Comparison of ENCODE assay signal across 24 mouse cellular contexts in the genomic region with DNA sequence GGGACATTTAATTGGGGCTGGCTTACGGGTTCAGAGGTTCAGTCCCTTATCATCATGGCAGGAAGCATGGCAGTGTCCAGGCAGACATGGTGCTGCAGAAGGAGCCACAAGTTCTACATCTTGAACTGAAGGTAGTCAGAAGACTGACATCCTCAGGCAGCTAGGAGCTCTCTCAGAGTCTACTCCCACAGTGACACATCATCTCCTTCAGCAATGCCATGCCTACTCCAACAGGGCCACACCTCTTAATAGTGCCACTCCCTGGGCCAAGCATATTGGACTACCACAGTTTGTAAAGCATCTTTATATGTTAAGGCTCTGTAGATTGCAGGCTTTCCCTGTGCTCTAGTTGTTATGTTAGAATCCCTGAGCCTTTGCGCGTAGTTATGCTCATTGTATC. TPM values are rescaled to one million over a fixed set of nuclear protein-coding genes. Genes with fewer than 3 reads are reported as not detected.
DNase-seq lines count a peak whose midpoint lies in the region; ATAC-seq and TF ChIP-seq lines count a peak whose summit lies in the region.
"Had no signal": no experiment of that assay in that cellular context is flagged by ENCODE, and none has a peak within 500 bp of the region (broad histone marks: within the 10 kb centered on the region; RNA-seq: fewer than 3 reads in every experiment).

No protein-coding gene starts in this region.

- H3K9ac ChIP-seq in liver, embryonic 13.5 days = no peak overlapping the region
- H3K9ac ChIP-seq in liver, embryonic 11.5 days (ENCODE audit: low read depth, low read length) = no peak overlapping the region
- H3K9ac ChIP-seq in stomach, postnatal 0 days (ENCODE audit: low read length) = no peak overlapping the region
- no peak overlapping the region for H3K9ac ChIP-seq in lung, postnatal 0 days (replicated peaks; ENCODE audit: low read depth)
- H3K9ac ChIP-seq: embryonic facial prominence, embryonic 13.5 days; embryonic facial prominence, embryonic 15.5 days; forebrain, embryonic 12.5 days had no signal

- H3K9me3 ChIP-seq in liver, embryonic 13.5 days (replicated peaks) = no peaks in the 10 kb centered on the region
- H3K9me3 ChIP-seq in liver, embryonic 11.5 days (ENCODE audit: control insufficient read depth, low read length) = no peaks in the 10 kb centered on the region
- no peaks in the 10 kb centered on the region for H3K9me3 ChIP-seq in stomach, postnatal 0 days (ENCODE audit: control insufficient read depth, low read length)
- no peaks in the 10 kb centered on the region for H3K9me3 ChIP-seq in lung, postnatal 0 days (ENCODE audit: low read length)
- H3K9me3 ChIP-seq: embryonic facial prominence, embryonic 13.5 days; embryonic facial prominence, embryonic 15.5 days; forebrain, embryonic 10.5 days; forebrain, embryonic 12.5 days had no signal

- no peak overlapping the region for H3K27ac ChIP-seq in liver, embryonic 13.5 days
- no peak overlapping the region for H3K27ac ChIP-seq in liver, embryonic 11.5 days (ENCODE audit: low read depth, low read length)
- H3K27ac ChIP-seq in stomach, postnatal 0 days (replicated peaks) = no peak overlapping the region
- H3K27ac ChIP-seq in lung, postnatal 0 days (ENCODE audit: low read length) = no peak overlapping the region
- H3K27ac ChIP-seq: embryonic facial prominence, embryonic 13.5 days; embryonic facial prominence, embryonic 15.5 days; forebrain, embryonic 10.5 days; forebrain, embryonic 12.5 days had no signal

- H3K4me1 ChIP-seq in liver, embryonic 13.5 days (replicated peaks) = peaks cover 20% of the 10 kb centered on the region
- H3K4me1 ChIP-seq in liver, embryonic 11.5 days (replicated peaks; ENCODE audit: control insufficient read depth, insufficient read depth, low read length) = 0 out of 2 replicates have a peak, but pooled peaks cover 3% of the 10 kb centered on the region
- no peaks in the 10 kb centered on the region for H3K4me1 ChIP-seq in stomach, postnatal 0 days (replicated peaks; ENCODE audit: control insufficient read depth, insufficient read depth)
- H3K4me1 ChIP-seq in lung, postnatal 0 days (ENCODE audit: insufficient read depth, low read depth, low read length) = no peaks in the 10 kb centered on the region

- DNase-seq in liver, embryonic 13.5 days = no peak
- DNase-seq in liver, embryonic 11.5 days (ENCODE audit: low spot score) = no peak
- peak; percentile 13 for DNase-seq in stomach, postnatal 0 days (ENCODE audit: low spot score)
- no peak for DNase-seq in urinary bladder, postnatal 25 days (ENCODE audit: low spot score)
- DNase-seq in layer of hippocampus, adult 9-11 months = no peak
- DNase-seq in lung, postnatal 0 days (ENCODE audit: low spot score) = no peak
- DNase-seq: adrenal gland, adult 2 months; adrenal gland, postnatal 10 days; adrenal gland, postnatal 25 days; cerebellum, adult 11 months; cerebellum, adult 18-20 months; cerebellum, adult 8-10 months; cerebellum, adult 9-11 months; cerebellum, postnatal 14 days; cerebellum, postnatal 36 days; embryo, embryonic 11 days had no signal

- TF ChIP-seq EP300 in stomach, postnatal 0 days (optimal IDR thresholded peaks at IDR 0.05) = no peak
- TF ChIP-seq EP300 in lung, postnatal 0 days (IDR thresholded peaks at IDR 0.05) = no peak

- ATAC-seq in liver, embryonic 13.5 days (ENCODE audit: low read depth) = 0 out of 2 replicates have a peak, but pooled peaks have one; percentile 60
- ATAC-seq in liver, embryonic 11.5 days (replicated peaks; ENCODE audit: low FRiP score) = no peak
- ATAC-seq in erythroid progenitor cell, adult 5-6 weeks (replicated peaks; ENCODE audit: low FRiP score, poor library complexity, severe bottlenecking) = peak; percentile 91
- 0 out of 2 replicates have a peak, but pooled peaks have one; percentile 50 for ATAC-seq in megakaryocyte-erythroid progenitor cell, adult 5-6 weeks (replicated peaks; ENCODE audit: low FRiP score, low TSS enrichment, poor library complexity, severe bottlenecking)
- peak; percentile 65; the same call in 1 of the 2 replicates for ATAC-seq in stomach, postnatal 0 days (ENCODE audit: low FRiP score, low TSS enrichment)
- no peak for ATAC-seq in lung, postnatal 0 days
- ATAC-seq: forebrain, embryonic 14.5 days; forebrain, embryonic 16.5 days had no signal

- no peak overlapping the region for H3K4me2 ChIP-seq in liver, embryonic 13.5 days
- H3K4me2 ChIP-seq in liver, embryonic 11.5 days = no peak overlapping the region
- no peak overlapping the region for H3K4me2 ChIP-seq in stomach, postnatal 0 days (replicated peaks; ENCODE audit: low read depth)
- no peak overlapping the region for H3K4me2 ChIP-seq in lung, postnatal 0 days (replicated peaks; ENCODE audit: low read depth, low read length)
- H3K4me2 ChIP-seq: embryonic facial prominence, embryonic 13.5 days; embryonic facial prominence, embryonic 15.5 days; forebrain, embryonic 12.5 days had no signal

- H3K27me3 ChIP-seq in liver, embryonic 13.5 days = no peaks in the 10 kb centered on the region
- H3K27me3 ChIP-seq in liver, embryonic 11.5 days (replicated peaks; ENCODE audit: control insufficient read depth, insufficient read depth, low read length) = no peaks in the 10 kb centered on the region
- no peaks in the 10 kb centered on the region for H3K27me3 ChIP-seq in stomach, postnatal 0 days (ENCODE audit: control insufficient read depth, insufficient read depth, low read length)
- no peaks in the 10 kb centered on the region for H3K27me3 ChIP-seq in lung, postnatal 0 days (replicated peaks; ENCODE audit: insufficient read depth, low read length)
- H3K27me3 ChIP-seq: embryonic facial prominence, embryonic 13.5 days; embryonic facial prominence, embryonic 15.5 days; forebrain, embryonic 12.5 days had no signal

- WGBS in liver, embryonic 13.5 days (ENCODE audit: insufficient replicate concordance) = 88% methylated on average over 3 of the region's 3 CpGs
- WGBS in liver, embryonic 11.5 days = 96% methylated on average over 3 of the region's 3 CpGs
- WGBS in stomach, postnatal 0 days = 92% methylated on average over 3 of the region's 3 CpGs
- 99% methylated on average over 3 of the region's 3 CpGs for WGBS in lung, postnatal 0 days

- peaks cover 80% of the 10 kb centered on the region for H3K36me3 ChIP-seq in liver, embryonic 13.5 days
- H3K36me3 ChIP-seq in liver, embryonic 11.5 days (ENCODE audit: control insufficient read depth, insufficient read depth, low read length) = peaks cover 54% of the 10 kb centered on the region
- H3K36me3 ChIP-seq in stomach, postnatal 0 days (ENCODE audit: control insufficient read depth, insufficient read depth, low read length) = peaks cover 14% of the 10 kb centered on the region; the same call in 1 of the 2 replicates
- peaks cover 46% of the 10 kb centered on the region for H3K36me3 ChIP-seq in lung, postnatal 0 days (ENCODE audit: insufficient read depth, low read length)

- H3K4me3 ChIP-seq in liver, embryonic 13.5 days (replicated peaks) = no peak overlapping the region
- H3K4me3 ChIP-seq in liver, embryonic 11.5 days (ENCODE audit: low read depth, low read length) = no peak overlapping the region
- no peak overlapping the region for H3K4me3 ChIP-seq in stomach, postnatal 0 days (ENCODE audit: low read depth, low read length)
- H3K4me3 ChIP-seq in lung, postnatal 0 days (ENCODE audit: low read depth, low read length) = no peak overlapping the region
- H3K4me3 ChIP-seq: embryonic facial prominence, embryonic 13.5 days; embryonic facial prominence, embryonic 15.5 days; forebrain, embryonic 10.5 days; forebrain, embryonic 12.5 days had no signal

- TF ChIP-seq CTCF in stomach, postnatal 0 days (IDR thresholded peaks at IDR 0.05; ENCODE audit: low read depth) = no peak
- TF ChIP-seq CTCF in lung, postnatal 0 days (IDR thresholded peaks at IDR 0.05) = no peak

RNA-seq across cellular contexts. Expression of gene Cdc6, which starts 19.9 kb away (rescaled TPM):
- polyA plus RNA-seq in liver, embryonic 13.5 days (2015; fragmentation: Nextera tagmentation; extraction: Ambion mirVana) = 69.1 and 79.8 TPM in 2 replicates
- polyA plus RNA-seq in liver, embryonic 11.5 days (2014; fragmentation: Nextera tagmentation; extraction: Ambion mirVana) = 96.3 and 114 TPM in 2 replicates
- total RNA-seq in erythroid progenitor cell, adult 5-6 weeks (2015; ENCODE audit: low replicate concordance) = 72.4 and 84.3 TPM in 2 replicates
- 96.1 and 116 TPM in 2 replicates for total RNA-seq in erythroid progenitor cell, adult 5-6 weeks (2017; ENCODE audit: low replicate concordance)
- 85.0 and 101 TPM in 2 replicates for total RNA-seq in megakaryocyte-erythroid progenitor cell, adult 5-6 weeks (2014; fragmentation: Nextera tagmentation)
- total RNA-seq in megakaryocyte-erythroid progenitor cell, adult 5-6 weeks (2017) = 67.8 and 78.7 TPM in 2 replicates
- 6.6 and 7.0 TPM in 2 replicates for polyA plus RNA-seq in stomach, postnatal 0 days (2015; fragmentation: Nextera tagmentation; extraction: Ambion mirVana)
- polyA plus RNA-seq in lung, postnatal 0 days (2015; fragmentation: Nextera tagmentation; extraction: Ambion mirVana) = 2.5 and 2.6 TPM in 2 replicates

RNA-seq across cellular contexts. Expression of gene Wipf2, which starts 24.3 kb away (rescaled TPM):
- polyA plus RNA-seq in liver, embryonic 13.5 days (2015; fragmentation: Nextera tagmentation; extraction: Ambion mirVana) = 1.3 TPM in 2 replicates
- 3.8 and 4.7 TPM in 2 replicates for polyA plus RNA-seq in liver, embryonic 11.5 days (2014; fragmentation: Nextera tagmentation; extraction: Ambion mirVana)
- total RNA-seq in erythroid progenitor cell, adult 5-6 weeks (2015; ENCODE audit: low replicate concordance) = 15.1 and 36.0 TPM in 2 replicates
- total RNA-seq in erythroid progenitor cell, adult 5-6 weeks (2017; ENCODE audit: low replicate concordance) = 8.2 and 8.9 TPM in 2 replicates
- 23.5 and 26.9 TPM in 2 replicates for total RNA-seq in megakaryocyte-erythroid progenitor cell, adult 5-6 weeks (2014; fragmentation: Nextera tagmentation)
- total RNA-seq in megakaryocyte-erythroid progenitor cell, adult 5-6 weeks (2017) = 3.6 and 4.4 TPM in 2 replicates
- 4.9 and 5.3 TPM in 2 replicates for polyA plus RNA-seq in stomach, postnatal 0 days (2015; fragmentation: Nextera tagmentation; extraction: Ambion mirVana)
- 4.0 and 4.1 TPM in 2 replicates for polyA plus RNA-seq in lung, postnatal 0 days (2015; fragmentation: Nextera tagmentation; extraction: Ambion mirVana)

RNA-seq across cellular contexts. Expression of gene Rara, which starts 39.9 kb away (rescaled TPM):
- polyA plus RNA-seq in liver, embryonic 13.5 days (2015; fragmentation: Nextera tagmentation; extraction: Ambion mirVana) = 3.4 and 3.8 TPM in 2 replicates
- 18.6 and 20.1 TPM in 2 replicates for polyA plus RNA-seq in liver, embryonic 11.5 days (2014; fragmentation: Nextera tagmentation; extraction: Ambion mirVana)
- 4.3 and 18.4 TPM in 2 replicates for total RNA-seq in erythroid progenitor cell, adult 5-6 weeks (2015; ENCODE audit: low replicate concordance)
- 0.51 and 1.4 TPM in 2 replicates for total RNA-seq in erythroid progenitor cell, adult 5-6 weeks (2017; ENCODE audit: low replicate concordance)
- total RNA-seq in megakaryocyte-erythroid progenitor cell, adult 5-6 weeks (2014; fragmentation: Nextera tagmentation) = 7.8 and 15.9 TPM in 2 replicates
- 2.2 and 3.0 TPM in 2 replicates for total RNA-seq in megakaryocyte-erythroid progenitor cell, adult 5-6 weeks (2017)
- 20.1 and 25.9 TPM in 2 replicates for polyA plus RNA-seq in stomach, postnatal 0 days (2015; fragmentation: Nextera tagmentation; extraction: Ambion mirVana)
- 26.2 and 28.8 TPM in 2 replicates for polyA plus RNA-seq in lung, postnatal 0 days (2015; fragmentation: Nextera tagmentation; extraction: Ambion mirVana)

RNA-seq across cellular contexts. Expression of gene Rapgefl1, which starts 51.1 kb away (rescaled TPM):
- 0.20 and 0.23 TPM in 2 replicates for polyA plus RNA-seq in liver, embryonic 13.5 days (2015; fragmentation: Nextera tagmentation; extraction: Ambion mirVana)
- polyA plus RNA-seq in liver, embryonic 11.5 days (2014; fragmentation: Nextera tagmentation; extraction: Ambion mirVana) = 0.39 and 0.55 TPM in 2 replicates
- total RNA-seq in erythroid progenitor cell, adult 5-6 weeks (2015; ENCODE audit: low replicate concordance) = 6.7 TPM in 1 of 2 replicates, not detected in the other
- total RNA-seq in erythroid progenitor cell, adult 5-6 weeks (2017; ENCODE audit: low replicate concordance) = 1.5 TPM in 1 of 2 replicates, not detected in the other
- total RNA-seq in megakaryocyte-erythroid progenitor cell, adult 5-6 weeks (2014; fragmentation: Nextera tagmentation) = 2.2 TPM in 1 of 2 replicates, not detected in the other
- 1.7 TPM in 1 of 2 replicates, not detected in the other for total RNA-seq in megakaryocyte-erythroid progenitor cell, adult 5-6 weeks (2017)
- polyA plus RNA-seq in stomach, postnatal 0 days (2015; fragmentation: Nextera tagmentation; extraction: Ambion mirVana) = 6.9 and 7.7 TPM in 2 replicates
- 1.1 and 1.5 TPM in 2 replicates for polyA plus RNA-seq in lung, postnatal 0 days (2015; fragmentation: Nextera tagmentation; extraction: Ambion mirVana)

Comparison
In these comparisons a context has a peak if more than half of its experiments do, and no peak if none do; other contexts are left out.
1. ATAC-seq: peak in liver, embryonic 13.5 days (single experiment), erythroid progenitor cell, adult 5-6 weeks (single experiment), megakaryocyte-erythroid progenitor cell, adult 5-6 weeks (single experiment) and stomach, postnatal 0 days (single experiment); none in liver, embryonic 11.5 days (single experiment) and lung, postnatal 0 days (single experiment).